Mouse (Mus musculus) neural tube, embryonic 14.5 days (tissue): ENCODE results near the gene Plod1. TPM values are rescaled to one million over a fixed set of nuclear protein-coding genes. Genes with fewer than 3 reads are reported as not detected.

Experiments
- ATAC-seq: fragments of 200-750 bp; cut with Nextera tagmentation; 2 replicates; pipeline ENCODE4 v1.8.0; 2017; ENCODE audit warnings: low read depth, mild to moderate bottlenecking, moderate TSS enrichment, moderate library complexity
- H3K27ac ChIP-seq: fragments of 300-500 bp; sonication (generic); 2 replicates; pipeline ENCODE4 v1.5.1; 2014; ENCODE audit warnings: low read depth, mild to moderate bottlenecking, control low read depth, low read length, moderate library complexity, mixed read lengths
- H3K27me3 ChIP-seq: fragments of 300-500 bp; sonication (generic); 2 replicates; pipeline ENCODE4 v1.6.1; 2014; ENCODE audit warnings: low read length; ENCODE audit not compliant: control insufficient read depth, insufficient read depth
- H3K36me3 ChIP-seq: fragments of 300-500 bp; sonication (generic); 2 replicates; pipeline ENCODE4 v1.6.1; 2014; ENCODE audit warnings: low read length, mixed read lengths; ENCODE audit not compliant: control insufficient read depth, insufficient read depth
- H3K4me1 ChIP-seq: fragments of 300-500 bp; sonication (generic); 2 replicates; pipeline ENCODE4 v1.6.1; 2014; ENCODE audit warnings: low read length; ENCODE audit not compliant: control insufficient read depth, insufficient read depth
- H3K4me2 ChIP-seq: fragments of 300-500 bp; sonication (generic); 2 replicates; pipeline ENCODE4 v1.6.1; 2014; ENCODE audit warnings: mild to moderate bottlenecking, low read depth, low read length, control low read depth
- H3K4me3 ChIP-seq: fragments of 300-500 bp; sonication (generic); 2 replicates; pipeline ENCODE4 v1.5.1; 2014; ENCODE audit warnings: low read depth, low read length, control low read depth, mixed read lengths
- H3K9ac ChIP-seq: fragments of 300-500 bp; sonication (generic); replicated peaks from 2 replicates; pipeline ENCODE4 v1.6.1; 2014; ENCODE audit warnings: low read depth, mild to moderate bottlenecking, control low read depth, low read length, mixed read lengths
- H3K9me3 ChIP-seq: fragments of 300-500 bp; sonication (generic); 2 replicates; pipeline ENCODE4 v1.6.1; 2016; ENCODE audit warnings: low read length; ENCODE audit not compliant: control insufficient read depth
- WGBS: fragments of 180-500 bp; shearing (Covaris S2); extraction: QIAGEN DNeasy Blood & Tissue Kit; methylation state at CpG from one replicate; pipeline ENCODE4 v1.1.7; 2014; 5-methylcytosine and 5-hydroxymethylcytosine counted together
- polyA plus RNA-seq: library from polyadenylated mRNA; unstranded; fragments of >200 nt; fragmentation: Nextera tagmentation; extraction: Ambion mirVana; gene quantifications from 2 replicates; pipeline ENCODE4 v1.2.1, GENCODE M21; 2014

The Plod1 gene
- 15.6 and 29.7 TPM in 2 replicates for polyA plus RNA-seq

GRCm38 (mm10) chr4:147936331-147936954 lies at the start of gene Plod1:
Plod1 (minus strand) TSS chr4:147936767.
- peak within 1 kb of the TSS; percentile 52 for H3K4me3 ChIP-seq
- H3K4me2 ChIP-seq: peak within 1 kb of the TSS; percentile 93
- peaks cover 1% of the 10 kb centered on the region for H3K4me1 ChIP-seq
- H3K36me3 ChIP-seq: no peaks in the 10 kb centered on the region
- H3K9me3 ChIP-seq: no peaks in the 10 kb centered on the region
- peak; percentile 42; the same call in 1 of the 2 replicates for ATAC-seq
- peak within 1 kb of the TSS; percentile 67; the same call in 1 of the 2 replicates for H3K9ac ChIP-seq
- no peak within 1 kb of the TSS for H3K27ac ChIP-seq
- 0% methylated on average over 41 of the region's 51 CpGs for WGBS
- H3K27me3 ChIP-seq: peaks cover 3% of the 10 kb centered on the region

- H3K9ac ChIP-seq: no peak within 1 kb of the TSS
- H3K4me2 ChIP-seq: no peak within 1 kb of the TSS
- no peak within 1 kb of the TSS for H3K27ac ChIP-seq
- no peaks in the 10 kb centered on the region for H3K36me3 ChIP-seq
- no peaks in the 10 kb centered on the region for H3K27me3 ChIP-seq
- WGBS: 34% methylated on average over 20 of the region's 20 CpGs
- no peak within 1 kb of the TSS for H3K4me3 ChIP-seq
- H3K4me1 ChIP-seq: no peaks in the 10 kb centered on the region
- no peaks in the 10 kb centered on the region for H3K9me3 ChIP-seq
- ATAC-seq: no peak
Measured at GRCm38 (mm10) chr4:147985205-147986132, 48.9 kb upstream of the Plod1 start, which contains the start of gene Nppb. Nppb (plus strand) TSS chr4:147985788.

- no peak overlapping the region for H3K4me3 ChIP-seq
- H3K4me2 ChIP-seq: no peak overlapping the region
- WGBS: 79% methylated on average over 7 of the region's 7 CpGs
- no peak for ATAC-seq
- no peak overlapping the region for H3K27ac ChIP-seq
- no peaks in the 10 kb centered on the region for H3K4me1 ChIP-seq
- no peaks in the 10 kb centered on the region for H3K27me3 ChIP-seq
- H3K9me3 ChIP-seq: no peaks in the 10 kb centered on the region
- H3K9ac ChIP-seq: no peak overlapping the region
- H3K36me3 ChIP-seq: no peaks in the 10 kb centered on the region
Measured at GRCm38 (mm10) chr4:147979441-147979860, 42.9 kb upstream of the Plod1 start.

- H3K27ac ChIP-seq: no peak overlapping the region
- WGBS: 91% methylated on average over 6 of the region's 6 CpGs
- H3K4me3 ChIP-seq: no peak overlapping the region
- H3K9ac ChIP-seq: no peak overlapping the region
- no peaks in the 10 kb centered on the region for H3K9me3 ChIP-seq
- H3K4me1 ChIP-seq: no peaks in the 10 kb centered on the region
- ATAC-seq: no peak
- H3K36me3 ChIP-seq: no peaks in the 10 kb centered on the region
- H3K27me3 ChIP-seq: no peaks in the 10 kb centered on the region
- no peak overlapping the region for H3K4me2 ChIP-seq
Measured at GRCm38 (mm10) chr4:147978391-147978790, 41.8 kb upstream of the Plod1 start.

- Histone ChIP-seq H3K4me3 (no peak overlapping the region), H3K4me1 (no peaks in the 10 kb centered on the region), H3K27me3 (no peaks in the 10 kb centered on the region), H3K36me3 (no peaks in the 10 kb centered on the region), H3K27ac (no peak overlapping the region), H3K4me2 (no peak overlapping the region), H3K9me3 (no peaks in the 10 kb centered on the region), H3K9ac (no peak overlapping the region)
- 84% methylated on average over 4 of the region's 4 CpGs for WGBS
- no peak for ATAC-seq
Measured at GRCm38 (mm10) chr4:147977726-147978125, 41.2 kb upstream of the Plod1 start.

- no peaks in the 10 kb centered on the region for H3K36me3 ChIP-seq
- no peak overlapping the region for H3K4me3 ChIP-seq
- H3K4me1 ChIP-seq: no peaks in the 10 kb centered on the region
- no peak overlapping the region for H3K4me2 ChIP-seq
- no peak overlapping the region for H3K27ac ChIP-seq
- H3K9ac ChIP-seq: no peak overlapping the region
- H3K27me3 ChIP-seq: no peaks in the 10 kb centered on the region
- 84% methylated on average over 3 of the region's 3 CpGs for WGBS
- ATAC-seq: no peak
- H3K9me3 ChIP-seq: no peaks in the 10 kb centered on the region
Measured at GRCm38 (mm10) chr4:147976237-147976636, 39.7 kb upstream of the Plod1 start.

- H3K27ac ChIP-seq: no peak overlapping the region
- ATAC-seq: no peak
- H3K4me1 ChIP-seq: no peaks in the 10 kb centered on the region
- no peak overlapping the region for H3K9ac ChIP-seq
- no peak overlapping the region for H3K4me3 ChIP-seq
- WGBS: 68% methylated on average over 9 of the region's 9 CpGs
- H3K4me2 ChIP-seq: no peak overlapping the region
- no peaks in the 10 kb centered on the region for H3K27me3 ChIP-seq
- H3K36me3 ChIP-seq: no peaks in the 10 kb centered on the region
- H3K9me3 ChIP-seq: no peaks in the 10 kb centered on the region
Measured at GRCm38 (mm10) chr4:147969337-147969736, 32.8 kb upstream of the Plod1 start.

- 95% methylated on average over 2 of the region's 2 CpGs for WGBS
- H3K9me3 ChIP-seq: no peaks in the 10 kb centered on the region
- no peak overlapping the region for H3K9ac ChIP-seq
- no peaks in the 10 kb centered on the region for H3K4me1 ChIP-seq
- H3K27ac ChIP-seq: no peak overlapping the region
- ATAC-seq: no peak
- H3K4me2 ChIP-seq: no peak overlapping the region
- H3K36me3 ChIP-seq: no peaks in the 10 kb centered on the region
- H3K4me3 ChIP-seq: no peak overlapping the region
- no peaks in the 10 kb centered on the region for H3K27me3 ChIP-seq
Measured at GRCm38 (mm10) chr4:147968816-147969215, 32.2 kb upstream of the Plod1 start.

GRCm38 (mm10) chr4:147965712-147966111 lies 29.1 kb upstream of the Plod1 start:
- no peaks in the 10 kb centered on the region for H3K27me3 ChIP-seq
- H3K4me2 ChIP-seq: no peak overlapping the region
- no peaks in the 10 kb centered on the region for H3K36me3 ChIP-seq
- H3K9ac ChIP-seq: no peak overlapping the region
- ATAC-seq: no peak
- no peaks in the 10 kb centered on the region for H3K4me1 ChIP-seq
- H3K9me3 ChIP-seq: no peaks in the 10 kb centered on the region
- 77% methylated on average over 7 of the region's 7 CpGs for WGBS
- no peak overlapping the region for H3K27ac ChIP-seq
- H3K4me3 ChIP-seq: no peak overlapping the region
